Mouse (Mus musculus): ENCODE data around the gene Tm6sf1. TPM values are rescaled to one million over a fixed set of nuclear protein-coding genes. Genes with fewer than 3 reads are reported as not detected.
"Not testable (repeated sequence)": the region's sequence is repeated elsewhere in the genome, so short reads cannot be mapped to it uniquely, and the experiment has no call there.

Tm6sf1 gene
- 10 to 100 TPM; 10.8 to 13.5 TPM for total RNA-seq (2021)
- long read RNA-seq, experiment 1, transcript Tm6sf1-201 (10 exons, 2,226 nt): major isoform, 6 of 12 reads
- long read RNA-seq, experiment 1, partial matches to known transcripts: 1 of 12 reads
- long read RNA-seq, experiment 1, other reads (novel, unspliced or antisense): 3 of 12 reads
- long read RNA-seq, experiment 2, transcript Tm6sf1-201 (10 exons, 2,226 nt): major isoform, 9 of 11 reads
- long read RNA-seq, experiment 2, partial matches to known transcripts: 0 of 11 reads
- long read RNA-seq, experiment 2, other reads (novel, unspliced or antisense): 2 of 11 reads

DNA sequence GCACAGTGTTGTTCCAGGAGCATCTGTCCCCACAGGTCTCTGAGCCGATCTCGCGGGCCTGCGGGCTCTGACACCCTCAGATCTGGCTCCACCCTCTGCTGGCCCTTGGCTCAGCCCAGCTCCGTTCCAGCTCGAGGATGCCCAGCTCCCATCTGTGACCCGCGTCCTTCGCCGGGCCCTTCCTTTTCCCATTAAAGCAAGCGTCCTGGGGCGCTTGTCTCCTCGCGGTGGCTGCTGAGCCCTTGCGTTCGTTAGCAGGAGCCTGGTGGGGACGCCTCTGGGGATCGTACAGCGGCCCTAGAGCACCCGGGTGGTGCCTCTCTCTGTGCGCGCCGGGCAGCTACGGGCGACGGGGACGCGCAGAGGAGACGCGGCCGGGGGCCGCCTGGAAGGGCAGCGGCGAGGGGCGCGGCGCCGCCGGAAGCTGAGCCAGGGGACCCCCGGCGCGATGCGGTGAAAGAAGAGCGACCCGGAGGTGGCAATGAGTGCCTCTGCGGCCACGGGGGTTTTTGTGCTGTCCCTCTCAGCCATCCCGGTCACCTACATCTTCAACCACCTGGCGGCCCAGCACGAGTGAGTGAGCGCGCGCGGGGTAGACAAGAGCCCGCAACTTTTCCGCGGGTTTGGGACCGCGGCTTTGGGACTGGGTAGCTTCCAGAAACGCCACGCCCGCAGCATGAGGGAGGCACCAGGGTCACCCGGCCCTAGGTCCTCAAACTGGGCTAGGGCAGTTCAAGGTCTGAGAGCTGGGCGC, at the start of gene Tm6sf1:
Tm6sf1 (plus strand) TSS at position 34 of the 754 bp plus-strand sequence.
- peak in 1 of 2 experiments; percentile 22 for DNase-seq
- intact Hi-C loops (cut with DNase I): no loop called here

DNA sequence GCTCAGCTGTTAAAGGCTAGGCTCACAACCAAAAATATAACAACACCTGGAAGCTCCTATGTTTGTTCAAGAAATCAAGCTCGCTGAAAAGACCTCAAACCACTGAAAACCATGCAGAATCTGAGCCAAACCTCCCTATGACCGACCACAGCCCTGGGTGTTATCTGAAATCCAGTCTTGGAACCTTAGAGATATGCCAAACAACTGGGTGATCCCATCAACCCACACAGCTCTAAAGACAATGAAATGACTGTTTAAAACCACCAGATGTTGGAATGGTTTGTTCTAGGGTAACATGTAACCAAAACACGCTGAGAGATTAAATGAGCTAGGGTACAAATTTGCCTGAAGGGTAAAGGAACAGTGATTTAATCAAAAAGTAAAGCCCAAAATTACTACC, 33.9 kb upstream of the Tm6sf1 start:
- intact Hi-C loops (cut with DNase I): loop anchor here (5.0 kb wide), 1 partner anchor 37 kb away; no protein-coding TSS in a partner anchor
- DNase-seq: no peak

DNA sequence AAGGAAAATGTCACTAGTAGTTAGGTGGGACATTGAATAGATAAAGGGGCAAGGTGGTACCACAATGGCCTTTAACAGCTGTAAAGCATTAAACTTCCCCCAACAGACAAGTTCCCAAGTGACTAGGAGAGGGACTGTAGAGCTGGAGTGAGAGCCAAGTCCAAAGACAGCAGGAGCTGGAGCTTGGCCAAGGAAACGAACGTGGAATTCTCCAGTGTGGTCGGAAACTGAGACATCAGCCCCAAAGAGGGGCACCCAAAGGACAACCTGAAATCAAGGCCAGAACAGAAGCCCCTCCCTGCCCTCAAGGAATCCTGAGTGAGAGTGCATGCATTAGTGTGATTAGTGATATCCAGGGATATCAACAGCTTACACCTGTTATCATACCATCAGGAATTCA, 33.4 kb upstream of the Tm6sf1 start:
- intact Hi-C loops (cut with DNase I): loop anchor here (5.0 kb wide), 1 partner anchor 37 kb away; no protein-coding TSS in a partner anchor
- no peak for DNase-seq

DNA sequence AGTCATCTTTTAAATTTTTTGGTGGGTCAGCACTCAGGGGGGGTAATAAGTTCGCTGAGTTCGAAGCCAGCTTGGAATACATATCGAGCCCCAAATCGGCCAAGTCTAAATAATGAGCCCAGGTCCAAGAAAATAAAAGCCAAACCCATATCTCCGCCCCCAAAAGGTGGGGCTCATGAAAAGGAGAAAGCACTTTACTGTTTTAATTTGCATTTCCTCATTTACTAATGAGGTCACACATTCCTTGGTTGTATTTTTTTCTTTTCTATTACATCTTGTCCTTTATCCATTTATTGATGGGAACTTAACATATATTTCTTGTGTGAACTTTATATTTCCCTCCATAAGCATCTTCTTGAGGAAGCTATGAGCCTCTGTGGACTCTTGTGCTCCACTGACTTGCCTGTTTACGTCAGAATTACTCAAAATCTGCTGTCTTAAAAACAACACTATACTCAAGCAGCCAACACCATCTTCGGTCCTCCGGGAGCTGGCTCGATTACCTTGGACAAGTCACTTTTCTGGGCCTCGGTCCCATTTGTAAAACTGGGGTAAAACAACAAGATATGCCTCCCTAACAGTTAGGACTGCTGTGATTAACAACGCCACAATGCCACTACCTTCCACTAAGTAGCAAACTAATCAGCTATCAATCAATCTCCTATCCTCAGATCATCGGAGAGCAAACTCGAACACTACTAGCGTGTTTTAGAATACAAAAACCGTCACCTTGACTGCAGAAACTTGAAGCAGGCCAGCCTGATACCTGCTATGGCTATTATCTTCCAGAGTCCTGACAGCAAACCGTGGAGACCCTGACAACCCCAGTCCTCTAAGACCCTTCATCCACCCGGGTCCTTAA, 30.8 kb upstream of the Tm6sf1 start:
- DNase-seq: no peak
- intact Hi-C loops (cut with DNase I): loop anchor here (5.0 kb wide), 1 partner anchor 34 kb away; no protein-coding TSS in a partner anchor

DNA sequence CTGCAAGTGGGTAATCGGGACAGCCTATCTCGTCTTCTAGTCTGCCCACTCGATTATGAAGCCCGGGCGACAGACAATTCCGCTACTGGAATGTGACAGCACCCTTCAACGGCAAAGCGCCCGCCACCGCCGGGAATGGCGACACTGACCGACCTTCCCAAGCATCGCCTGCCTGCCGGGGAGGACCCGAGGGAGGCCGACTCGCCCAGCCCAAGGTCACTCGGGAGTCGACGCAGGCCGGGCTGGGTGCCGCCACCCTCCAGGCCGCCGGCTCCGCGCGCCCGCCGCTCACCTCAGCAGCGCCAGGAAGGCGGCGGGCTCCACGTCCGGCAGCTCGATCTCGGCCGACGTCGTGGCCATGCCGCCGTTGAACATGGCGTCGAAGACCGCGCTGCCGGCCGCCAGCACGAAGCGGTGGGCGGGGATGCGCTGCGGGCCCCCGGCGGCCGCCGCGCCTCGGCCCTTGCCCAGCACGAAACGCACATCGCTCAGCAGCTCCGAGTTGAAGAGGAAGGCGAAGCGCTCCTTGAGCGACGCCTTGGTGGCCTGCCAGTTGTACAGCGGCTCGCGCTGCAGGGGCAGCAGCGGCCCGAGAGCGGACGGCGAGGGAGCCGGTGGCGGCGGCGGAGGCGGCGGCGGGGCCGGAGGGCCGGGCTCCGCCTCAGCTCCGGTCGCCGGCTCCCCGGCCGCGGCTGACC, 30.0 kb upstream of the Tm6sf1 start:
- peak; percentile 34 to 60 for DNase-seq
- intact Hi-C loops (cut with DNase I): loop anchor here (5.0 kb wide), 1 partner anchor 33 kb away; no protein-coding TSS in a partner anchor

DNA sequence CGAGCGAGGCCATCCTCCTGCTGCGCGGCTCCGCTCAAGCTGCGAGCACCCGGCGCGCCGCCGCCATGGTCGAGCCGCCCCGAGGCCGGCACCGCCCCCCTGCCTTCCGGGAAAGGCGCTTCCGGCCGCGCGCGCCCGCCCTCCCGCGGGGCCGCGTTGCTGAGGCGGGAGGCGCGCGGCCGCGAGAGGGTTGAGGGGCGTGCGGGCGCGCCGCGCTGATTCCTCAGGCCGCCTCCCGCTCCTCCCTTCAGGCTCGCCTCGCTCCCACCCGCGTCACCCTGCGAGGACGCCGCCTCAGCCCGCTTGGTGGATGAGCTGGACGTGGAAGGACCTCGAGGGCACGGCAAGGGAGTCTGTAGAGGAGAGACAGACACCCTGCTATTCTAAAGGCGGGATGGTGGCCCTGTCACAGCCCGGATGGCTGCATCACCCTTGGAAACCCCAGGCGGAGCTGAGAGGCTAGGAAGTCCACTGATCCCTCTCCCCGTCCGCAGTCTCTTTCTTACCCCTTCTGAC, 29.4 kb upstream of the Tm6sf1 start, which contains the start of gene Btbd1:
Btbd1 (minus strand) TSS at position 53 of the 516 bp plus-strand sequence.
- peak; percentile 72 to 77 for DNase-seq
- intact Hi-C loops (cut with DNase I): loop anchor here (5.0 kb wide), 1 partner anchor 33 kb away; no protein-coding TSS in a partner anchor

DNA sequence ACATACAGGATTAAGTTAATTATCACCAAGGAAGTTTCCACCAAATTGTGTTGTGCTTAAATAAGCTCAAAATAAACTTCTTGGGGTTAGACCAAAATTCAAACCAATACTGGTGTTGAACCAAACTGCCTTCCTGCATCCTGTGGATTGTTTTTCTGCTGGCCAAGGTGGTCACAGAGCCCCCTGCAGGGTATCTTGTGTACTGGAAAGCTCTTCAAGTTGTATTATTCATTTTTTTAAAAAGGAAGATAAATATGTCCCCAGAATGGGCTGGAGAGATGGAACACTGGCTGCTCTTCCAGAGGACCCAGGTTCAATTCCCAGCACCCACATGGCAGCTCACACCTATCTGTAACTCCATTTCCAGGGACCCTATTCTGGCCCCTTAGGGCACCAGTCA, 24.0 kb upstream of the Tm6sf1 start:
- intact Hi-C loops (cut with DNase I): no loop called here
- no peak for DNase-seq

DNA sequence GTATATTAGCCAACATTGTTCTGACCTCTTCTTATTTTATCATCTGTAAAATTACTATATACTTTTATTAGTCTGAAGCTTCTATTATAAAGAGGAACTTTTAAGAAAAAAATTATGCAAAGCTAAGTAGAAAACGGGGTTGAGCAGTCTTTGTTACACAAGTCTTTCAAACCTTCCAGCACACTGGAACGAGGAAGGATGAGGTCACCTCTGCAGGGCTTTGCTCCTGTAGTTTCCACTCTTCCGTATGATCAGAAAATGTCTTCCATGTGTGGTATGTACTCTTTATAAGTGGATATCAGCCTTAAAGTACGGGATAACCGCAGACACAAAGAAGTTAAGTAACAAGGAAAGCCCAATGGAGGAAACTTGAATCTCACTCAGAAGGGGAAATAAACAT, 23.4 kb upstream of the Tm6sf1 start:
- no peak for DNase-seq
- intact Hi-C loops (cut with DNase I): no loop called here

DNA sequence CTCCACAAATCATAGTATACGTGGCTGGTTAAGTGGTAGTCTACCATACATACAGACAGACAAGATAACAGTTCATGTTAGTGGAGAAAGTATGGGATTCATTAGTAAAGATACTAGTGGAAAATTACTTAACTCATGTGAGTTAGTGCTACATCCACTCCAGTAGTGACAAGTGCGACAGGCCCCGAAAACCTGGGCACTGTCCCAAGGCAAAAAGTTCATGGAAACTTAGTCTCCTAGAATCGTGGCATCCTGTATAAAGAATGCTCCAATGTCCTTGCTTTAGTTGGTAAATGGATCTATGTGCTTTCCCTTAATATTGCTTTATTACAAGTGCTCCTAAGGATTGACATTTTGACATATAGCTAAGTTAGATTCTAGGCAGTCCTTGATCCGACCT, 21.0 kb upstream of the Tm6sf1 start:
- intact Hi-C loops (cut with DNase I); DNase-seq: not testable (repeated sequence)

DNA sequence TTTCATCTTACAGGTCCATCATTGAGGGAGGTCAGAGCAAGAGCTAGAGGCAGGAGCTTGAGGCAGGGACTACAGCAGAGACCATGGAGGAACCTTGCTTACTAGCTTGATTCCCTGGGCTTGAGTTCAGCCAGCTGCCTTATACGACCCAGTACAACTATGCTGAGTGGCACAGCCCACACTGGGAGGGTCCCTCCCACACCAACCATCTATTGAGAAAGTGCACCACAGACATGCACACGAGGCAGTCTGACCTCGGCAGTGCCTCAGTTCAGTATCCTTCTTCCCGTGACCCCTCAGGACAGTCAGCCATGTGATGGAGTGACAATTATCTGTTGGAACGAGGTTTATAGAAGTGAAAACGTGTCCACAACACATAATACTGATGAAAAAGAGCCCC, 19.1 kb upstream of the Tm6sf1 start:
- no peak for DNase-seq
- intact Hi-C loops (cut with DNase I): no loop called here

DNA sequence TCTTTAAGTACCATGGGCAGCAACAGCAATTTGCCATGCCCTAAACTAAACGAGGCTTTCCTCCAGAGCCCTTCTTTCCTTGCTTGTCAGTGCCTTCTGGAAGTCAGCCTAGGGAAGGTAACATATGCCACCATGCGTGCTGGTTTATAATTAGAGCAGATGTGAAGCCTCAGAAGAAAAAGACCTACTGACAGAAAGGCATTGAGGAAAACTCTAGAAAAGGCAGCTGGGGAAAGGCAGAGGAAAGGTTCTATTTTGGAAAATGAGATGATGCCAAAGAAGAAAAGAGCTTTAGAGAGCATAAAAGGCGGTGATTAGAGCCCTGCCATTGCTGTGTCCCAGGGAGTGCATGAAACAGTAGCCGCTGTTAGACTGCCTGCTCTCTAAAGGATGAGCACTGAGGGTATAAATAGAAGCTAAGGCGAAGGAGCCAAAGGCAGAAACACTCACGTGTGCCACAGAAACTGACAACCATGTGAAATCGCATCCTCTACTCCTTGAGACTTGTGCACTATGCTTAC, 18.1 kb upstream of the Tm6sf1 start:
- no peak for DNase-seq
- intact Hi-C loops (cut with DNase I): no loop called here

DNA sequence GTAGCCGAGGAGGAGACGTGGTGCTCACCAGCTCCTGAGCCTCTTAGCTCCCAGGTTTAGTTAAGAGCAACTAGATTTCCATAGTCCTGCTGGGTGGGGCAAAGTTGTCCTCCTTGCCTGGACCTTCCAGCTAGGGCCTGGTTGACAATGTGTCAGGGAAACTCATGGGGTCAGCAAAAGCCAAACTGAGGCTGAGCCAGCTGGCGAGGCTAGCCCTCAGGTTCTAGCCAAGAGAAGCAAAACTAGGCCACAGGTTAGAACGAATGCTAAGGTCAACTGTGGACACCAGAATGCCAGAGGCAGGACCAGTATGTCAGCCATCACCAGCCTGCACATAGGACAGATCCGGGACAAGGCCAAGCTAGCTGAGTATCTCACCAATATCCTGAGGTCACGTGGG, 17.4 kb upstream of the Tm6sf1 start:
- DNase-seq: no peak
- intact Hi-C loops (cut with DNase I): no loop called here

DNA sequence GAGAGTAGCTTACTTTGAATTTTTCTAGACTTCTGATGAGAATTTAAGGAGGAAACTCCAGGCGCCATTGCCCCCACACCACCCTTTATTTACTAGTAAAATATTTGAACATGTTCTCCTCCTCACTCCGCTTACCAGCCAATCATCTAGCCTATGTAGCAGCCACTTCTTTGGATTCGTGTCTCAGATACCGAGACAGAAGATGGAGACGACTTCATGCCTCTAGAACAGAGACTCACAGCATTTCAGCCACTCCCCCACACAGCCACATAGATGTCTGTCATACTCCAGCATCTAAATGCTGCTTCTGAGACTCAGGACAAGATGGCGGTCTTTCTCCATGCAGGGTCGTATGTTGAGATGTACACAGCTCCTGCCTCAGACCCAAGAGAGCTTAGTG, 16.7 kb upstream of the Tm6sf1 start:
- no peak for DNase-seq
- intact Hi-C loops (cut with DNase I): no loop called here

DNA sequence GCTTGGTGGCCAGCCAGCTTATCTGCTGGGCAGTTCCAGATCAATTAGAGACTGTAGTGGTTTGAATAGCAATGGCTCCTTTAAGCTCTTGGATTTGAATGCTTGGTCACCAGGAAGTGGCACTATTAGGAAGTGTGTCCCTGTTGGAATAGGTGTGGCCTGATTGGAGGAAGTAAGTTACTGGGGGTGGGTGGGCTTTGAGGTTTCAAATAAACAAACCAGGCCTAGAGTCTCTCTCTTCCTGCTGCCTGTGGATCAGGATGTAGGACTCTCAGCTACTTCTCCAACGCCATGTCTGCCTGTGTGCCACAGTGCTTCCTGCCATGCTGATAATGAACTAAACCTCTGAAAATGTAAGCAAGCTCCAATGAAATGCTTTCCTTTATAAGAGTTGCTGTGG, 15.8 kb upstream of the Tm6sf1 start:
- no peak for DNase-seq
- intact Hi-C loops (cut with DNase I): no loop called here

DNA sequence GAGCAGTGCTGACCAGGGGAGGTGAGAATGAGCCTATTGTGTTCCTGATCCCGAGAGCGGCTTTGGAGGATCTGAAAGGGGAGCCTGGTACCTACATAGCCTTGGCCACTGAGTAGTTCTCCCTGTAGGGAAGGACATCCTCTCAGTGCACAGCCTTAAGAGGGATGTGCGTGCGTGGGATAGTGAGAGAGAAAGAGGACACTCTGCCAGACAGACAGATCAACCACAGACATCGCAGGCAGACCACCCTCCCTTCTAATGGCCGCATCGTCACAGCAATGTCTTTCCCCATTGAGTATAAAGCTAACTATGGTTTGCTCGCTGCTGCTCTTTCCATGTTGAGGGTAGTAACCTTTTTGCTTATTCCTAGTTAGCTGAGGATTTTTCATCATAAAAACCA, 14.9 kb upstream of the Tm6sf1 start:
- no peak for DNase-seq
- intact Hi-C loops (cut with DNase I): no loop called here

DNA sequence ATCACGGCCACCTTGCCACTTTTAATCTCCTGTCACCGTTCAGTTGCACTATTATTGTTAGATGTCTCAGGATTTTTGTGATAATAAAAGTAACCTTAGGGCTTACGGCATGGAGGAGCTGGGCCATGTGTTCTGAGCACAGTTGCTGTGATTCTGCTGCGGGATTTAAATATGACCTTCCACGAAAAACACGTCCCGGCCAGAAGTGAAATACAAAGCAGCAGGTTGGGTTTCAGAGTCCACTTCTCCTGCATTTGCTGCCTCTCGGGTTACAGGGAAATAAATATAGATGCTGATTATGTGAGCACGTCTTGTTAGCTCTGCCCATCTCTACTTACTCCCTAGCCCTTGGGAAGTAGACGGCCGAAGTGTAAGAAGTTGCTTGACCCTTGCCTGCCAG, 14.0 kb upstream of the Tm6sf1 start:
- no peak for DNase-seq
- intact Hi-C loops (cut with DNase I): no loop called here

DNA sequence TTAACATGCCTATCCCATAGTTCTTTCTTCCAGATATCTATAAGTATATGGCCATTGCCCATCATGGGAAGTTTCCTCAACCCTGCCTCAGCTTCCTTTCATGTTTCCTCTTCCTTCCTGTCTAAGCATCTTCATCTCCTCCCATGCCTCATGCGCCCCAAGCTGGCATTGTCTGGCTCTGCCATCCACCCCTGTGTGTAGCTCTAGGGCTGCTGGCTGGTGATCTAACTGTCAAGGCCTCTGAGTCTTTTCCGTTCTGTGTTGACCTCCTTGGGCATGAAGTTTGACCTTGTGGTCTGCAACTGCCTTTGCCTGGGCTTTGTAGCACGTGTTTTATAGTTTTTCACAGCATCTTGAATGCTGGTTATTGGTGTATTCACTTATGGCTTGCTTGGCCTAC, 13.5 kb upstream of the Tm6sf1 start:
- intact Hi-C loops (cut with DNase I): no loop called here
- DNase-seq: no peak

DNA sequence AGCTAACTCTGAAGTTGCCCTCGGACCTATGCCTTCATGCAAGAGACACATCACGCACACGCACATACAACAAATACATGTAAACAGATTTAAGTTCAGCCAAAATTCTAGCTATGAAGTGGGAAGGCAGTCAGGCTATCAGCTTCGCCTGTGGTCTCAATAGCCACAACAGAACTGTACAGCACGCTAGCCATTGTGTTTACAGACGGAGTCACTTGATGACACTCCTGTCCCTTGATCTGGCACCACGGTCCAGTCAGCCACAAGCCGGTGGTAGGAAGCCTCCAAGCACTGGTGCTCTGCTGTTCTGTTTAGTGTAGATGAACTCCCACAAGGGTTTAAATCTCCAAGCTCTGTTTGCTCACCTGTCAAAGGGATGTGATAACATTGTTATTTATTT, 12.8 kb upstream of the Tm6sf1 start:
- intact Hi-C loops (cut with DNase I): no loop called here
- no peak for DNase-seq

DNA sequence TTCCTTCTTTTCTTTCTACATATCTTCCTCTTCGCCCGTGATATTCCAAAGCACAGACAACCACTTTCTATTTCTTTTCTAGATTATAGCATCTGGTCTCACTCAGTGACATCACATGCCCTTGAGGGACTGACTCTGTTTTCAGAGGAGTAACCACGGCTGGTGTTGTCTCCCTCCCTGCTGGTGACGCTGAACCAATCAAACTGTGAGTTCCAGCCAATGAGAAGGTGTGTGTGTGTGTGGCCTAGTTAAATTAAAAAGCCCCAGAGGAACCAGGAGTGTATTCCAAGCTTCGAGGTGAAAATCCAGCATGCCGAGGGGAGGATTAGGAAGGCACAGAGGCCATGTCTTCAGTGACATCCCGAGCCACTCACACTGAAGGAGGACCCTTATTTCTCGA, 11.8 kb upstream of the Tm6sf1 start:
- DNase-seq: no peak
- intact Hi-C loops (cut with DNase I): no loop called here

DNA sequence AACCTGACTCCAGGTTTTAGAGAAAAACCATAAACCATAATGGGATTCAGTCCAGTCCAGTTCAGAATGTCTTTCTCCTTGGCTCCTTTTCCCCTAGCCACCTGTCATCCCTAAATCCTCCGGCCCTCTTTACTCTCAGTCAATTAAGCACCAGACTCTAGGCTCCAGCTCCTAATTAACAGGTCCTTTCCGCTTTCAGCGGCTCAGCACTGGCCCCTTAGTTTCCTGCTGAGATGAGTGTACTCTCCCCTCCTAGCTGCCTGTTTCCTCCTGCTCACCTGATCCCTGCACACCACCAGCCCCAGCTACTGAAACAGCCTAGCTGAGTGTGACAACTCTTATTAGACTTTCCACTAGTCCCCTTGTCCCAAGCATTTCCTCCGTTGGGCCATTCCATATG, 11.0 kb upstream of the Tm6sf1 start:
- intact Hi-C loops (cut with DNase I): no loop called here
- DNase-seq: no peak
